Mouse (Mus musculus): ENCODE results near the gene Xrra1.

DNA sequence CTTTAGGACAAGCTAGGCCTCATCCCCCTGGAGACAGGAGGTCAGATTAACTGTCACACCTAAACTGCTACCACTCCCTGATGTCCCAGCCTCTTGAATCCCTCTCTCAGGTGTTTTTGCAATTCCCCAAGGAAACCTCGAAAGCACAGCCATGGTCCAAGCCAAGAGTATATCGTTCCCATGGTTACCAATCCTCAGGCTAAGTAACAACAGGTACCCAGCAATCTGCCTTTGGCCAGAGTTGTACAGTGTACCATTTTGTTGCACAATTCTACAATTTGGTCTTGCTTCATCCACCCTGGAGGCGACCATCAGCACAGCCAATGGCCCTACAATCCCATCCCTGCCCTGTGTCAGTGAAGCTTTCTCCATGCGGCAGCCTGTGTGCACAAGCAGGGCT is 38.0 kb downstream of the Xrra1 start:
- TF ChIP-seq USF1 (IDR thresholded peaks at IDR 0.05; ENCODE audit: low read depth) (no peak), CTCF (IDR thresholded peaks at IDR 0.05; ENCODE audit: control insufficient read depth, insufficient read depth, insufficient read length) (no peak), MYOD1 (IDR thresholded peaks at IDR 0.05; ENCODE audit: control insufficient read depth, insufficient read length, low read depth) (no peak)

All from C2C12 (cell line).